Comparison of ENCODE assay signal across 8 mouse cellular contexts in the genomic region with DNA sequence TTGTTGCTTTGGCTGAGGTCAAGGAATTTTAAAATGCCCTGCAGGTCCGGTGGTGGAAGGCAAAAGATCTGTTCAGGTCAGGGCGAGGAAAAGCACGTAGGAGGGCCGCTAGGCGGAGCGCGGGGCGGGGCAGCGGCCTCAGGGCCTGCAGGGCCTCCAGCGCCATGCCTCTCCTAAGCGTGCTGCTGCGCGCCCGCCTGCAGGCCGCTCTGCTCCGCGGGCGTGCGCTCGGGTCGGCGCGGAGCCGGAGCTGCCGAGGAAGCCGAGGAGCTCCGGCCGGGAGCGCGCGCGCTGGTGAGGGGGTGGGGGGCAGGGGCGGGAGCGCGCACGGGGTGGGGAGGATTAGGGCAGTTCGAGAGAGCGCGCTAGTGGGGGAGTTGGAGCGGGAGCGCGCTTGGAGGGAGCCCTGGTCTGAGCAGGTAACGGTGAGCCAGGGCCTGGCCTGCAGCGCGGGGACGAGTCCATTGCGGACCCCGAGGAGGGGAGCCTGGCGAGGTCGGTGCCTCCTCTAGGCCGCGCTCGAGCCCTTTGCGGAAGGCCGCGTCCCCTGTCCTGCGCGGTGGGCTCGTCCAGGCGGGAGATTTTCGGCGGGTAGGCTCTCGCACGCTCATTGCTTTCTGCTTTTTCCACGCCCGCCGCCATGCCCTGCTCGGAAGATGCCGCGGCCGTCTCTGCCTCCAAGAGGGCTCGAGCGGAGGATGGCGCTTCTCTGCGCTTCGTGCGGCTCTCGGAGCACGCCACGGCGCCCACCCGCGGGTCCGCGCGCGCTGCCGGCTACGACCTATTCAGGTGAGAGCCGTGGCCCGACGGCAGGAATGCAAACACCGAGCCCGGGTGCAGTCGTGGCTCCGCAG. TPM values are rescaled to one million over a fixed set of nuclear protein-coding genes. Genes with fewer than 3 reads are reported as not detected.
DNase-seq lines count a peak whose midpoint lies in the region; ATAC-seq lines count a peak whose summit lies in the region.

Dut (plus strand) TSS at position 83 of the 854 bp plus-strand sequence.

- H3K36me3 ChIP-seq in intestine, embryonic 14.5 days (ENCODE audit: control insufficient read depth, insufficient read depth, low read length): peaks cover 26% of the 10 kb centered on the region

- H3K4me3 ChIP-seq in intestine, embryonic 14.5 days (ENCODE audit: low read depth, low read length): peak within 1 kb of the TSS; percentile 77

- peak within 1 kb of the TSS; percentile 95 for H3K27ac ChIP-seq in intestine, embryonic 14.5 days (ENCODE audit: low read depth)

- DNase-seq in adrenal gland, adult 18-20 months (ENCODE audit: low spot score in 2 of 2): peak; percentile 81 to 85
- DNase-seq in embryo, embryonic 11 days: peak; percentile 98
- peak; percentile 95 for DNase-seq in gastrocnemius, postnatal 25 days
- DNase-seq in intestine, embryonic 14.5 days (ENCODE audit: low spot score): peak; percentile 94
- DNase-seq in left cerebral cortex, postnatal 14 days (ENCODE audit: low spot score in 2 of 2): peak; percentile 88
- DNase-seq in mesoderm, embryonic 11.5 days (ENCODE audit: low read depth, low spot score): peak; percentile 98
- peak; percentile 84 to 89 for DNase-seq in right cerebral cortex, postnatal 36 days (ENCODE audit: low spot score in 2 of 2)
- peak; percentile 98 for DNase-seq in yolk sac, embryonic 10.5 days (ENCODE audit: low spot score)

- peak; percentile 99 for ATAC-seq in intestine, embryonic 14.5 days (replicated peaks; ENCODE audit: low FRiP score, low TSS enrichment, low read depth)

- H3K4me1 ChIP-seq in intestine, embryonic 14.5 days (replicated peaks; ENCODE audit: control insufficient read depth, insufficient read depth, low read length): peaks cover 9% of the 10 kb centered on the region; the same call in 1 of the 2 replicates

- peak within 1 kb of the TSS; percentile 84 for H3K9ac ChIP-seq in intestine, embryonic 14.5 days (ENCODE audit: low read length)

- WGBS in intestine, embryonic 14.5 days: under 1% methylated on average over 95 of the region's 96 CpGs

- peak within 1 kb of the TSS; percentile 52 for H3K4me2 ChIP-seq in intestine, embryonic 14.5 days (ENCODE audit: low read length)

- no peaks in the 10 kb centered on the region for H3K9me3 ChIP-seq in intestine, embryonic 14.5 days (ENCODE audit: control insufficient read depth, low read length)

- H3K27me3 ChIP-seq in intestine, embryonic 14.5 days (replicated peaks; ENCODE audit: control insufficient read depth, insufficient read depth, low read length): no peaks in the 10 kb centered on the region

- intact Hi-C loops in left cerebral cortex, postnatal 14 days (cut with DNase I): no loop called here

RNA-seq across cellular contexts. Expression of gene Dut, which starts in this region (rescaled TPM):
- 10 to 100 TPM; 15.1 to 22.6 TPM for total RNA-seq in adrenal gland, adult 18-20 months (2021)
- 1 to 10 TPM; 6.4 to 7.4 TPM for total RNA-seq in gastrocnemius, postnatal 25 days (2021)
- polyA plus RNA-seq in intestine, embryonic 14.5 days (2014; fragmentation: Nextera tagmentation; extraction: Ambion mirVana): 157 and 162 TPM in 2 replicates
- 10 to 100 TPM; 27.6 to 29.0 TPM for total RNA-seq in left cerebral cortex, postnatal 14 days (2021)

Comparison
In these comparisons a context has a peak if more than half of its experiments do, and no peak if none do; other contexts are left out.
1. Peak in every context shown above with its lines: DNase-seq, ATAC-seq, H3K4me3 ChIP-seq and H3K27ac ChIP-seq.